Mouse (Mus musculus): ENCODE measurements around the gene Irak4. TPM values are rescaled to one million over a fixed set of nuclear protein-coding genes. Genes with fewer than 3 reads are reported as not detected.

Irak4 gene
- total RNA-seq, 2 experiments from 2014 or later = 2.0 to 2.3 TPM

DNA sequence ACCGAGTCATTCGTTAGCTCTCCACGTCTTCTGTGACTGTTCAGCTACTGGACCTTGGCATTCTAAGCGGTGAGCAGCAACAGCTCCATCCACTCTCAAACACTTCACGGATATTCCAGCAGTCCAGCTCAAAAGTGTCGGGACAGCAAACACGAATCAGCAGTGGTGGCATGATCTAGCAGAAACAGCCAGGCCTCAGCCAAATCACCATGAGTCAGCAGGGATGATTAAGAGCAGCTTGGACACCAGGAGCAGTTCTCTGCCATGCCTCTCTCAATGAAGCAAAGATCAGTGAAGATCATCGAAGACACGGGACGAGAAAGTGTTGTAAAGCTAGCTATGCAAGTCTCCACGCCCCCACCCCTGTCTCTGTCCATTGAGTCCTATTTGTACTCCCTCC, 72.6 kb downstream of the Irak4 start:
- no peak for DNase-seq (ENCODE audit: extremely low spot score in 1 of 2, low spot score in 1 of 2)

GRCm38 (mm10) chr15:94620909-94621308, 77.5 kb downstream of the Irak4 start:
- no peak for DNase-seq (ENCODE audit: extremely low spot score in 1 of 2, low spot score in 1 of 2)

- no peak for DNase-seq (ENCODE audit: extremely low spot score in 1 of 2, low spot score in 1 of 2)
Measured at GRCm38 (mm10) chr15:94628463-94628829, 85.0 kb downstream of the Irak4 start.

DNA sequence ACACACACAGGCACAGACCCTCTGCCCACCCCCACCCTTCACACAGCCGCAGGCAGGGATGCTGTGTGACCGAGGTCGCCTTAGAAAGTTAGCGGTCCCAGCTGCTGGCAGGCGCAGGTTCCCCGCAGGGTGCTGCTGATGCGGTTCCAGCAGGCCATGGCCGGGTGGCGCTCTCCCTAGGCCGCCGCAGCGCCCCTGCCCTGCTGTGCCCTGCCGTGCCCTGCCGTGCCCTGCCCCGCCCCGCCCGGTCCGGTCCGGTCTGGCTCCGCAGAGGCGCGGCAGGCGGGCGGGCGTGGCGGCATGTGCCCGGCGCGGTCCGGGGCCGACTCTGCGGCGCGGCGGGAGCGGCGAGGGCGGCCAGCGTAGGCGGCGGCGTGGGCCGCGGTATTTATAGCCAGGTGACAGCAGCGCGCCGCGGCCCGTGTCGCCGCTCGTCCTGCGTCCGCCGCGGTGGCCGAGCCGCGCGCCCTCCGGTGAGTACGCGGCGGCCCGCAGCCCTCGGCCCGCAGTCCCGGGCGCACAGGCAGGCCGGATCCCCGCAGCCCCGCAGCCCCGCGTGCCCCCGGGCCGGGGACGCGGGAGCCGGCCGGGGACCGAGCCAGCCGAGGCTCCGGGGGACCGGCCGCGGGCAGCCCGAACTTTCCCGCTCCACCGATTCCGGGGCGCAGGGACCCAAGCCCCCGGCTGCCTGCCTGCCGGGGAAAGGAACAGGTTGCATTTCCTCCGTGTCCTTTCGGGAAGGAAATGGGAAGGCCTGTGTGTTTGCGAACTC, 85.6 kb downstream of the Irak4 start, which contains the start of gene Tmem117:
Gene Tmem117 (plus strand): TSS at position 403 of the 772 bp plus-strand sequence.
- DNase-seq (ENCODE audit: extremely low spot score in 1 of 2, low spot score in 1 of 2) = peak in 1 of 2 experiments; percentile 21

DNA sequence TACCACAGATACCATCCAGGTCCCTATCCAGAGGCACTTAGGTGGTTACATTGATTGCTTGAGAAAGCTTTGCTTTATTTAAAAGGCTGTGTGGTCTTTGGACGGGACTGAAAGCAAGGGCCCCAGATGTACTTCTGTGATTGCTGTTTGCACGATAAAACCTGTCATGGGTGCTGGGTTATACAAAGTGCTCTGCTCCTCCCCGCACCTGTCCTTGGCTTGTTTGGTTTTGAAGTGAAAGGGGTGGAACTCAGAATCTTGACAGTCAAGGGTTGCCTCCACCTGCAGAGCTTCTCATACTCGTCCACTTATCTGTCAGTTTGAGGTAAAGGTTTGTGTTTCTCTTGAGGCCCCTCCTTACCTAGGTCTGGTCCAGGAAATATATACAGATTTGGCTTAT, 87.1 kb downstream of the Irak4 start:
- no peak for DNase-seq (ENCODE audit: extremely low spot score in 1 of 2, low spot score in 1 of 2)

Other genes starting within 250 kb of the Irak4 start
- gene Adamts20, start 78.2 kb upstream of the Irak4 start, total RNA-seq (2021) = 10 to 100 TPM; 11.9 to 13.6 TPM
- 1 to 10 TPM; 4.3 to 5.3 TPM for gene Pus7l, start 96 bp upstream of the Irak4 start, total RNA-seq (2021)
- 10 to 100 TPM; 49.2 to 53.3 TPM for gene Twf1, start 46.2 kb downstream of the Irak4 start, total RNA-seq (2021)
- 1 to 10 TPM; 8.2 to 8.5 TPM for gene Tmem117, start 85.6 kb downstream of the Irak4 start, total RNA-seq (2021)